Mouse (Mus musculus) kidney, postnatal 10 days (tissue): ENCODE results near the gene Smim17.
"Not testable (repeated sequence)": the region's sequence is repeated elsewhere in the genome, so short reads cannot be mapped to it uniquely, and the experiment has no call there.

Experiments used
- DNase-seq: peaks from one replicate; pipeline ENCODE4 v3.0.0; 2021; ENCODE audit warnings: mixed read lengths

The Smim17 gene

GRCm38 (mm10) chr7:6397996-6398975 is at the start of gene Smim17:
Gene Smim17, plus strand, starts transcription at chr7:6398715.
- peak; percentile 66 for DNase-seq

- peak; percentile 48 for DNase-seq
Measured at GRCm38 (mm10) chr7:6358121-6358520, 40.4 kb upstream of the Smim17 start.

- DNase-seq, result peak; percentile 23
Measured at GRCm38 (mm10) chr7:6358937-6359590, 39.5 kb upstream of the Smim17 start.

- no peak for DNase-seq
Measured at GRCm38 (mm10) chr7:6360477-6361060, 37.9 kb upstream of the Smim17 start.

GRCm38 (mm10) chr7:6361756-6362155 is 36.8 kb upstream of the Smim17 start:
- no peak for DNase-seq

- DNase-seq, result peak; percentile 100
Measured at GRCm38 (mm10) chr7:6362268-6363046, 36.1 kb upstream of the Smim17 start.

GRCm38 (mm10) chr7:6363047-6363488 is 35.4 kb upstream of the Smim17 start, which contains the start of gene Zfp78:
Gene Zfp78, plus strand, starts transcription at chr7:6363280.
- peak; percentile 91 for DNase-seq

- no peak for DNase-seq
Measured at GRCm38 (mm10) chr7:6364761-6365160, 33.8 kb upstream of the Smim17 start.

- no peak for DNase-seq
Measured at GRCm38 (mm10) chr7:6367185-6367584, 31.3 kb upstream of the Smim17 start.

- not testable (repeated sequence) for DNase-seq
Measured at GRCm38 (mm10) chr7:6368146-6368545, 30.4 kb upstream of the Smim17 start.

- DNase-seq, result no peak
Measured at GRCm38 (mm10) chr7:6369460-6369859, 29.1 kb upstream of the Smim17 start.

GRCm38 (mm10) chr7:6372993-6373392 is 25.5 kb upstream of the Smim17 start:
- no peak for DNase-seq

- DNase-seq, result no peak
Measured at GRCm38 (mm10) chr7:6378441-6378840, 20.1 kb upstream of the Smim17 start.

GRCm38 (mm10) chr7:6381431-6381830 is 17.1 kb upstream of the Smim17 start:
- DNase-seq, result no peak

- peak; percentile 98 for DNase-seq
Measured at GRCm38 (mm10) chr7:6383044-6383455, 15.5 kb upstream of the Smim17 start, which contains the start of gene Zfp28. Gene Zfp28, plus strand, starts transcription at chr7:6383295.

GRCm38 (mm10) chr7:6384011-6384410 is 14.5 kb upstream of the Smim17 start:
- DNase-seq, result no peak

- DNase-seq, result peak; percentile 37
Measured at GRCm38 (mm10) chr7:6386995-6387394, 11.5 kb upstream of the Smim17 start.

GRCm38 (mm10) chr7:6388971-6389370 is 9.5 kb upstream of the Smim17 start:
- no peak for DNase-seq

GRCm38 (mm10) chr7:6389449-6389848 is 9.1 kb upstream of the Smim17 start:
- DNase-seq, result no peak

GRCm38 (mm10) chr7:6410043-6410442 is 11.5 kb downstream of the Smim17 start, which contains the start of gene Gm20715:
Gene Gm20715, plus strand, starts transcription at chr7:6410277.
- peak; percentile 99 for DNase-seq

GRCm38 (mm10) chr7:6414626-6415441 is 16.3 kb downstream of the Smim17 start:
- no peak for DNase-seq
